Mouse (Mus musculus) CH12.LX (cell line): ENCODE results near the gene C2.

Experiments
- BHLHE40 ChIP-seq: IDR thresholded peaks from 2 replicates; pipeline ENCODE4 v1.6.1; 2011; ENCODE audit warnings: mild to moderate bottlenecking, low read depth, low read length, improper control_type of control experiment
- CTCF ChIP-seq, 2 experiments: IDR thresholded peaks in 1 of 2; conservative IDR thresholded peaks in 1 of 2; 2 replicates each; pipeline ENCODE4 v1.5.1; 2011 to 2012; ENCODE audit warnings: low read depth in 2 of 2, low read length in 2 of 2, improper control_type of control experiment in 1 of 2, inconsistent platforms in 1 of 2, mild to moderate bottlenecking in 1 of 2, moderate library complexity in 1 of 2
- MAX ChIP-seq: IDR thresholded peaks from 2 replicates; pipeline ENCODE4 v1.6.1; 2011; ENCODE audit warnings: low read length, improper control_type of control experiment

- TF ChIP-seq MAX (no peak), BHLHE40 (no peak), CTCF (conservative IDR thresholded peaks at IDR 0.05 in 1 of 2, IDR thresholded peaks at IDR 0.05 in 1 of 2; ENCODE audit: low read depth in 2 of 2, low read length in 2 of 2) (no peak)
Observed at GRCm38 (mm10) chr17:34861704-34862415, 36.2 kb downstream of the C2 start.
